Comparison of ENCODE assay signal across 8 mouse cellular contexts in genomic region chr2:67564851-67565479, GRCm38 (mm10). TPM values are rescaled to one million over a fixed set of nuclear protein-coding genes. Genes with fewer than 3 reads are reported as not detected.
A peak's percentile ranks its signal among the peaks of the same experiment; 100 is the strongest.
DNase-seq lines count a peak whose midpoint lies in the region; ATAC-seq and TF ChIP-seq lines count a peak whose summit lies in the region.

No protein-coding gene starts in this region.

- H3K27me3 ChIP-seq in forebrain, postnatal 0 days (ENCODE audit: insufficient read depth, low read length), result no peaks in the 10 kb centered on the region; the same call in 1 of the 2 replicates
- peaks cover 12% of the 10 kb centered on the region for H3K27me3 ChIP-seq in lung, embryonic 16.5 days (ENCODE audit: control insufficient read depth, insufficient read depth, low read depth, low read length)

- intact Hi-C loops in heart, postnatal 36 days (cut with DNase I), result loop anchor here (5.0 kb wide), 2 partner anchors 62 to 107 kb away; no protein-coding TSS in a partner anchor

- DNase-seq in cerebellum, adult 11 months, result peak; percentile 66
- DNase-seq in forebrain, postnatal 0 days, result no peak
- DNase-seq in heart, postnatal 36 days, result peak; percentile 35 to 40
- DNase-seq in layer of hippocampus, postnatal 36 days, result peak; percentile 55 to 63
- peak; percentile 73 for DNase-seq in right cerebral cortex, postnatal 4 days
- DNase-seq in adipocyte (ENCODE audit: low spot score), result no peak

- peak overlapping the region; percentile 89 for H3K4me3 ChIP-seq in forebrain, postnatal 0 days (ENCODE audit: low read depth, low read length)
- peak overlapping the region; percentile 66 for H3K4me3 ChIP-seq in lung, embryonic 16.5 days (ENCODE audit: low read length)

- peaks cover 6% of the 10 kb centered on the region; the same call in 1 of the 2 replicates for H3K4me1 ChIP-seq in forebrain, postnatal 0 days (ENCODE audit: insufficient read depth)
- peaks cover 11% of the 10 kb centered on the region for H3K4me1 ChIP-seq in lung, embryonic 16.5 days (replicated peaks; ENCODE audit: control insufficient read depth, insufficient read depth, low read length)

- no peaks in the 10 kb centered on the region for H3K36me3 ChIP-seq in forebrain, postnatal 0 days (ENCODE audit: insufficient read depth)
- H3K36me3 ChIP-seq in lung, embryonic 16.5 days (ENCODE audit: control insufficient read depth, insufficient read depth, low read length), result no peaks in the 10 kb centered on the region

- H3K9ac ChIP-seq in forebrain, postnatal 0 days, result peak overlapping the region; percentile 91
- peak overlapping the region; percentile 45 for H3K9ac ChIP-seq in lung, embryonic 16.5 days (ENCODE audit: low read length)

- TF ChIP-seq CTCF in forebrain, postnatal 0 days (IDR thresholded peaks at IDR 0.05; ENCODE audit: low read depth), result peak; percentile 71

- 1% methylated on average over 23 of the region's 23 CpGs for WGBS in forebrain, postnatal 0 days
- WGBS in lung, embryonic 16.5 days, result 2% methylated on average over 23 of the region's 23 CpGs

- peak; percentile 8 for ATAC-seq in CD4-positive, CD25-positive, alpha-beta regulatory T cell, adult 4 months
- ATAC-seq in forebrain, postnatal 0 days, result peak; percentile 67
- peak; percentile 68 for ATAC-seq in lung, embryonic 16.5 days (ENCODE audit: low read depth)

- no peaks in the 10 kb centered on the region for H3K9me3 ChIP-seq in forebrain, postnatal 0 days (ENCODE audit: low read length)
- no peaks in the 10 kb centered on the region for H3K9me3 ChIP-seq in lung, embryonic 16.5 days (ENCODE audit: control insufficient read depth, low read length)

- H3K27ac ChIP-seq in forebrain, postnatal 0 days (ENCODE audit: low read depth, low read length), result peak overlapping the region; percentile 94
- H3K27ac ChIP-seq in lung, embryonic 16.5 days (ENCODE audit: low read length), result no peak overlapping the region

- peak overlapping the region; percentile 95 for H3K4me2 ChIP-seq in forebrain, postnatal 0 days (ENCODE audit: low read depth)
- H3K4me2 ChIP-seq in lung, embryonic 16.5 days (ENCODE audit: low read depth, low read length), result peak overlapping the region; percentile 94

RNA-seq across cellular contexts. Expression of gene B3galt1, which starts 0.7 kb away (rescaled TPM):
- polyA plus RNA-seq in CD4-positive, CD25-positive, alpha-beta regulatory T cell, adult 4 months (2017; shearing (Covaris generic)), result under 1 TPM; 0.27 to 0.58 TPM
- 12.8 and 16.4 TPM in 2 replicates for total RNA-seq in forebrain, postnatal 0 days (2014; rRNA removed)
- polyA plus RNA-seq in forebrain, postnatal 0 days (2015; fragmentation: Nextera tagmentation; extraction: Ambion mirVana), result 40.2 and 55.2 TPM in 2 replicates
- total RNA-seq in heart, postnatal 36 days (2021), result 1 to 10 TPM; 1.4 to 3.5 TPM
- 10 to 100 TPM; 79.4 to 85.4 TPM for total RNA-seq in layer of hippocampus, postnatal 36 days (2021)
- polyA plus RNA-seq in lung, embryonic 16.5 days (2015; fragmentation: Nextera tagmentation; extraction: Ambion mirVana), result 2.0 and 2.1 TPM in 2 replicates

Comparison
In these comparisons a context has a peak if more than half of its experiments do, and no peak if none do; other contexts are left out.
1. ATAC-seq: peak in every context shown above with its lines; median percentile 68 in lung, embryonic 16.5 days; 67 in forebrain, postnatal 0 days; 8 in CD4-positive, CD25-positive, alpha-beta regulatory T cell, adult 4 months.
2. DNase-seq: peak in cerebellum, adult 11 months (single experiment), heart, postnatal 36 days (2 of 2), layer of hippocampus, postnatal 36 days (2 of 2) and right cerebral cortex, postnatal 4 days (single experiment); none in forebrain, postnatal 0 days (single experiment) and adipocyte (single experiment).